Mouse (Mus musculus): ENCODE data around the gene Tjp1.

Tjp1 gene

DNA sequence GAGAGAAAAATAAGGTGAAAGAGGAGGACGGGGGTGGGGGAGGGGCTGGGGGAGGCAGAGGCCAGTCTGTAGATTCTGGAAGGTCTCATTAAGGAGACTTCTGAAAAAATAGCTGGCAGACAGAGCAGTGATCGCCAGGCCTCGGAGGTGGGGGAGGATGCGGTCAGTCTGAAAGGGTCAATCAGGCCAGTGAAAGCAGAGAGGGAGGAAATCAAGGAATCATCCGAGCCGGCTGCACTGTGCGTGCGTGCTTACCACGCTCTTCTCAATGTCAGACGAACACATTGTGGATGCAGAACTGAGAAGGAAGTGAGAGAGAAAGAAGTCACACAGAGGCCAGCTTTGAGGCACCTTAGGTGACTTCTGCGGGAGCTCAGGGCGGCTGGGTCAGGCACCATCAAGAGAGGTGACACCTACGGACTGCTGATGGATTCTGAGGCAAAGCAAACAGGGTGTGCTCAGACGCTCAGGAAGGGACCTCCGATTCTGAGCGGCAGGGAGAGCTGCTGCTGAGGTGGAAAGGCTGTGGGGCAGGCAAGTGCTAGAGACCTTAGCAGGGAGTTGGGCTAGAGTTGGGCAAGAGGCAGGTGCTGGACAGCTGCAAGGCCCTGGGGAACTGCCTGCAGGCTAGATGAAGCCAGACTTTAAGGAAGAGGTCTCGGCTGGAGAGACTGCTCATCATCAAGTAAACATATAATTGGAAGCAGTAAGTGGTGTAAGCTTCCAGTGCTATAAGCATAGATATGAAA is 133.7 kb downstream of the Tjp1 start:
- no peak for DNase-seq (ENCODE audit: extremely low read depth, insufficient read length, low spot score)

DNA sequence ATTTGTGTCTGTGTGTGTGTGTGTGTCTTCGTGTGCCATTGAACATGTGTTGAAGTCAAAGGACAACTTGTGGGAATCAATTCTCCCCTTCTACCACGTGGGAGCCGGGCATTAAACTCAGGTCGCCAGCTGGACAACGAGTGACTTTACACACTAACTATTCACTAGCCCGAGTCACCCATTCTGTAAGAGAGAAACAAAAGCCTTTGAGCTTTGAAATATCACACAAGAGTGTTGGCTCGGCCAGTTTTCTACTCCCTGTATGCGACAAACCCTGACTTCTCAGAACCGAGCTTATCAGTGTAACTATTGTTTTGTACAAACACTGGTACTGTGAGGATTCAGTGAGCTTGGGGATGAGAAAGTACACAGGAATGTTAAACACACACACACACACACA is 134.6 kb downstream of the Tjp1 start:
- no peak for DNase-seq (ENCODE audit: extremely low read depth, insufficient read length, low spot score)

- DNase-seq (ENCODE audit: extremely low read depth, insufficient read length, low spot score), result no peak
These were observed 138.0 kb downstream of the Tjp1 start for GRCm38 (mm10) chr7:65389539-65389938.

GRCm38 (mm10) chr7:65388243-65389013 is 139.2 kb downstream of the Tjp1 start:
- no peak for DNase-seq (ENCODE audit: extremely low read depth, insufficient read length, low spot score)

GRCm38 (mm10) chr7:65387560-65388175 is 139.9 kb downstream of the Tjp1 start:
- DNase-seq (ENCODE audit: extremely low read depth, insufficient read length, low spot score), result no peak

- DNase-seq (ENCODE audit: extremely low read depth, insufficient read length, low spot score), result no peak
These were observed 142.8 kb downstream of the Tjp1 start for GRCm38 (mm10) chr7:65384775-65385174.

DNA sequence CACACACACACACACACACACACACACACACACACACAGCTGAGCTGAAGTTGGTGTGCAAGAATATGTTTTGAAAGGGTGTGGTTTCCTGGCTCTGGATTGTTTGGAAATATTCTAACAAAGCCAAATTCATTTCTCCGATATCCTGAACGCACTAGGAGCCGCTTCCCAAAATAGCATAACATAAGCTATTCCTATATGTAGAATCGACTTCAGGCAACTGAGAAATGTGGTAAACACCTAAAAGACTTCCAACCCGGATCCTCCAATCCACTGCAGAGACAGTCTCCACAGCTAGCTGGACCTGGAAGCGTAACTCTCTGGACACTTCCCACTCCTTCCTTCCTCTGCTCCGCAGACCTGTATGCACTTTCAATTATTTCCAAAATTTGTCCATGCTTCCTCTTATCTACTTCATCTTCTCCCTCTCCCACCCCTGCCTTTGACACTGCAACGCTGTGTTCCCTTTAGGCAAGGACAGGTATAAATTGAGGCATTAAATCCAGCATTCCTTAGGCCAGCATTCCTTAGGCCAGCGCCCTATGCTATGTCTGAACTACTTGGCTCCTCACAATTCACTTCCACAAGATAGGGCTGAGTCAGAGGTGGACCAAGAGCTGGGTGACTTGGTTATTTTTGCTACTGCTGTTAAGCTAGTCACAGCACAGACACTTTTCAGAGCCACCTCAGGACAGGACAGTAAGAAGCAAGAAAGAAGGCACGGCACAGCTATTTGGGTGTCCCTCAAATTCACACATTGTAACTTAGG is 144.9 kb downstream of the Tjp1 start:
- DNase-seq (ENCODE audit: extremely low read depth, insufficient read length, low spot score), result no peak

DNA sequence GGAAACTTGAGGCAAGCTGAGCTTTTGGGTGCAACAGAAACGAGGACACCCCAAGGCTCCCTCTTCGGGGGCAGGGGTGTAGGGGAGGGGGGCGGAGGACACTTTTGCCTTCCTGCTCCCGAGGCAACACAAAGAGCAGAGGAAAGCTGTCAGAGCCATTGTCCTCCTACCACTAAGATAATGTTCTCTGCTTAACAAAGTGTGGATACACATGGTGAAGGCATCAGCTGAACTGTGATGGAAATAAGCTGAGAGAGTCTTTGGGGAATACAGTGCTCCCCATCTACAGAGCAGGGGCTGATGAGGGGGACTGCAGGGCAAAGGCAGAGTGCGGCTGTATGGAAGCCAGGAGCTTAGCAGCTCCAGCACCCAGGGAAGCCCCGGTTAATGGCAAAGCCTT is 145.7 kb downstream of the Tjp1 start:
- no peak for DNase-seq (ENCODE audit: extremely low read depth, insufficient read length, low spot score)

- no peak for DNase-seq (ENCODE audit: extremely low read depth, insufficient read length, low spot score)
These were observed 146.9 kb downstream of the Tjp1 start for GRCm38 (mm10) chr7:65380716-65381115.

DNA sequence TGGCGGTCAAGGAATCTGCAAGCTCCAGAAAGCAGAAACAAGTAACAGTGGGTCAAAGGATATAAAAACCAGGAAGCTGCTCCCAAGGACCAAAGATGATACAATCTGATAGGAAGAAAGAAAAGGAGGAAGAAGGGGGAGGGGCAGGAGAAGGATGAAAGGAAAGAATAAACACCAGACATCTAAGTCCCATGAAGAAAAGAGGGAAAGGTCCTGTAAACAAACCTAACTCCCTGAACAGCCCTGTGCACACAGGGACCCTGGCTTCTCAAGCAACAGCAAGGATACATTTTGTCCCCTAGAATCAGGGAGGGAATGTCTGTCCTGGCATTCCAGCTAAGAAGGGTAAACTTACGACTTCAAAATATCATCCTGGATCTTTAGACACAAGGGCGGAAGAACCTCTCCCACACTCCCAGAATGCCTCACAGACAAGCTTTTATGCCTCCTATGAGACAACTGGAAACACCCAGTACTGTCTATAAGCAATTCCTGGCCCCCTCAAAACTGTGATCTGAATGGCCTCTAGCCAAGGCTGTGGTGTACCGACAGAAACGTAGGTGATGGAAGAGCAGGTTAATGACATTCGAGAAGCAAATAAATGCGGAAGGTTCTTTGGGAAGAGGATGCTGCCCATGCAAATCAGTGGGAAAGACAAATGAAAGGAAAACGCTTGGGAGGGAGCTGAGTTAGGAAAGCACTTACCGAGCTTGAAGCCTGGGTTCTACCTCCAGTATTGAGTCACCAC is 148.6 kb downstream of the Tjp1 start:
- DNase-seq (ENCODE audit: extremely low read depth, insufficient read length, low spot score), result no peak

GRCm38 (mm10) chr7:65377521-65377920 is 150.1 kb downstream of the Tjp1 start:
- no peak for DNase-seq (ENCODE audit: extremely low read depth, insufficient read length, low spot score)

DNA sequence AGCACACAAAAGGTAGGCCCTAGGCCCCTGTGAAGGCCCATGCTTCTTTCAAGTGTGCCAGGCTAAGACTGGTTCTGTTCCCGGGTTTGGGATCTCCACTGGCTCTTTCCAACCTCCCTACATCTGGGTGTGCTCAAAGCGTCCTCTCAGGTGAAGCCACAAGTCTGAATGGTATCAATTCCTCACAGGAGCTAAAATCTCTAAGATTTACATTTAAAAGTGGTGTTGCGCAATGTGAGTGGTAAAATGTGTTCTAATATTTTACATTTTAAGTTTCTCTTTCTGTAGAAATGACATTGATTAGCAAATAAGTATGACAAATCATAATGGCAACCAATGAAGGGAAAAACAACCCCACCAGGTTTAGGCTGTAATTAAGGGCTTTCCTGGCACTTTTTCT is 152.0 kb downstream of the Tjp1 start:
- DNase-seq (ENCODE audit: extremely low read depth, insufficient read length, low spot score), result no peak

GRCm38 (mm10) chr7:65375176-65375575 is 152.4 kb downstream of the Tjp1 start:
- no peak for DNase-seq (ENCODE audit: extremely low read depth, insufficient read length, low spot score)

DNA sequence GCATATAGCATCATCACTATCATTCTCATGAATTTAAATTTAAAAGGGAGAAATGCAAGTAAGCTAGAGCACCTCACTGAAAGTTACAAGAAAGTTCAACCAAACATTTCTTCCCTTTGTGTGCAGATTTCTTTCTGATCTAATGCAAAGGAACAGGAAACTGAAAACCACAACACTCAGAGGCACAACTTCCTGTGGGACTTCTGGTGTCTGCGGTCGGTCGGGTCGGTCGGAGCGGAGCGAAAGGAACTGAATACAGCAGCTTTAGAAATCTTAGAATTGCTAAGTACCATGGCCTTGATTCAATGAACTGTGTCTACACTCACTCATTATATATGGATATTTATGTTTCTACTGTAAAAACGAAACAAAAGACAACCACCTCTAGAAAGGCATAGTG is 154.2 kb downstream of the Tjp1 start:
- DNase-seq (ENCODE audit: extremely low read depth, insufficient read length, low spot score), result no peak

DNA sequence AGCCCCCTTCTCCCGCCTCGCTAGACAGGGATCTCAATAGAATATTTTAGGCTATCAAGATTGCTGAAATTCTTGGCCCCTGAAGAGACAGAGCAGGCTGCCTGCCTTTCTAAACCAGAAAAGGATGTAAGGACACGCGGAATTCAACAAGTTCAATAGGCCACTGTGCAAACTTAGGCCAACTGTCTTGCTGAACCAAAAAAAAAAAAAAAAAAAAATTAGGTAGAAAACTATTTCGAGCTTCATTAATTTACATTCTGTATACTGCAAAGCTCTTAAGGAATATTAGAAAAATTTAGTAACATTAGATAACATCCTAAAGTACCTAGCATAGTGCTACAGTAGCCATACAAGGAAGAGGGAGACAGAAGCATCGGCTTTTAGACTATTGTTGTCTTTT is 155.8 kb downstream of the Tjp1 start:
- no peak for DNase-seq (ENCODE audit: extremely low read depth, insufficient read length, low spot score)

- DNase-seq (ENCODE audit: extremely low read depth, insufficient read length, low spot score), result peak; percentile 94
These were observed 156.6 kb downstream of the Tjp1 start for GRCm38 (mm10) chr7:65370787-65371616.

- peak; percentile 51 for DNase-seq (ENCODE audit: extremely low read depth, insufficient read length, low spot score)
These were observed 157.2 kb downstream of the Tjp1 start for GRCm38 (mm10) chr7:65370381-65370786.

DNA sequence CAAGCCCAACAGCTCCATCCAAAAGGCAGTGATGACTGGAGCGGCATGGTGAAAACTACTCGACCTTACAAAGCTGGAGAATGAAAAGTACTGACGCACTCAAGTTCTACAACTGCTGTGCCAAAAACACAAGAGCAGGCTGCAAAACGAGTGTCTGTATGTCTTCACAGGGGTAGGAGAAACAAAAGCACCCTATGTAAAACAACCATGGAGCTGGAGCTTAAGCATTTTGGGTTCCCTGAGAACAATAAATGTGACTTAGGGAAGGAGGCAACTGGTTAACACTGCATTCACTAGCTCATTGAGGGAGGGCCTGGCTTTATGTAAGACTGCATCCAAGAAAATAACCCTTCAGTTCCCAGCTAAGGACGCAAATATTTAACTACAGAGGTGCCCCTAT is 158.5 kb downstream of the Tjp1 start:
- no peak for DNase-seq (ENCODE audit: extremely low read depth, insufficient read length, low spot score)

Measured in 3134 (cell line).